Comparison of ENCODE assay signal across 41 mouse cellular contexts in the genomic region with DNA sequence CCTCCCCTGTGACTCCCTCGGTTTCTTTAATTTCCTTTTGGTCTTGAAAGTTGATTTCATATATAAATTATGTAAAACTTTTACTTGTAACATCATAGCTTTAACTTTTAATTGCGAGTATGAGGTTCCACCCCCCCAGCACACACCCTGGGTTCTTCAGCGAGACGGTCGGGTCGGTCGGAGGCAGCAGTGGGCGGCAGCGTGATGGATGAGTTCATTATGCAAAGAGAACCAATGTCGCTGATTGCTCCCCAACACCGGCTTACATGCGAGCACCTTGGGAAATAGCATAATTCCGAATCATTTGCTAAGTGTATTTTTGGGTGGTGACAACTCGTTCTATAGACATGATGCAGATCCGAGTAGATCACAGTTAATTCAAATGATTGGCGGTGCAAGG. TPM values are rescaled to one million over a fixed set of nuclear protein-coding genes. Genes with fewer than 3 reads are reported as not detected.
"Had no signal": no experiment of that assay in that cellular context is flagged by ENCODE, and none has a peak within 500 bp of the region (broad histone marks: within the 10 kb centered on the region; RNA-seq: fewer than 3 reads in every experiment).

No protein-coding gene starts in this region.

- ATAC-seq: liver, embryonic 12.5 days; liver, postnatal 0 days; lung, postnatal 0 days; midbrain, embryonic 13.5 days; midbrain, embryonic 15.5 days; midbrain, embryonic 16.5 days had no signal

- H3K9me3 ChIP-seq: limb, embryonic 10.5 days; limb, embryonic 12.5 days; limb, embryonic 13.5 days; liver, embryonic 12.5 days; liver, embryonic 13.5 days; liver, embryonic 15.5 days; lung, embryonic 15.5 days; midbrain, embryonic 10.5 days; midbrain, embryonic 12.5 days; midbrain, embryonic 13.5 days; midbrain, embryonic 15.5 days had no signal

- H3K9ac ChIP-seq: limb, embryonic 12.5 days; limb, embryonic 13.5 days; limb, embryonic 15.5 days; liver, embryonic 12.5 days; liver, embryonic 13.5 days; liver, embryonic 14.5 days; liver, embryonic 15.5 days; liver, postnatal 0 days; lung, embryonic 14.5 days; lung, embryonic 15.5 days; midbrain, embryonic 12.5 days; midbrain, embryonic 13.5 days; midbrain, embryonic 15.5 days had no signal

- H3K4me2 ChIP-seq: limb, embryonic 12.5 days; limb, embryonic 13.5 days; limb, embryonic 15.5 days; liver, embryonic 11.5 days; liver, embryonic 12.5 days; liver, embryonic 13.5 days; liver, embryonic 15.5 days; lung, embryonic 14.5 days; lung, embryonic 15.5 days; midbrain, embryonic 11.5 days; midbrain, embryonic 12.5 days; midbrain, embryonic 13.5 days; midbrain, embryonic 15.5 days had no signal

- H3K4me1 ChIP-seq: midbrain, embryonic 12.5 days; midbrain, embryonic 15.5 days had no signal

- H3K4me3 ChIP-seq: limb, embryonic 10.5 days; limb, embryonic 12.5 days; limb, embryonic 13.5 days; limb, embryonic 15.5 days; liver, embryonic 12.5 days; liver, embryonic 13.5 days; liver, embryonic 15.5 days; lung, embryonic 15.5 days; megakaryocyte, embryonic 14.5 days; midbrain, embryonic 10.5 days; midbrain, embryonic 12.5 days; midbrain, embryonic 13.5 days; midbrain, embryonic 15.5 days; myocyte had no signal

- H3K27ac ChIP-seq: limb, embryonic 10.5 days; limb, embryonic 13.5 days; limb, embryonic 15.5 days; liver, embryonic 12.5 days; liver, embryonic 13.5 days; liver, embryonic 14.5 days; liver, embryonic 15.5 days; lung, embryonic 15.5 days; macrophage; midbrain, embryonic 10.5 days; midbrain, embryonic 12.5 days; midbrain, embryonic 13.5 days; midbrain, embryonic 15.5 days had no signal

- H3K27me3 ChIP-seq: limb, embryonic 12.5 days; limb, embryonic 13.5 days; limb, embryonic 15.5 days; liver, embryonic 12.5 days; liver, embryonic 13.5 days; liver, embryonic 15.5 days; lung, embryonic 15.5 days; megakaryocyte, embryonic 14.5 days; midbrain, embryonic 12.5 days; midbrain, embryonic 13.5 days; midbrain, embryonic 15.5 days had no signal

- DNase-seq: left cerebral cortex, postnatal 4 days; liver; liver, embryonic 13.5 days; liver, postnatal 0 days; lung, adult 18-20 months; lung, adult 2 months; lung, embryonic 14.5 days; lung, postnatal 10 days; lung, postnatal 14 days; lung, postnatal 36 days; lung, postnatal 4 days; midbrain, embryonic 14.5 days had no signal

RNA-seq across cellular contexts. Expression of gene Mrln, which starts 50.7 kb away (rescaled TPM):
- total RNA-seq: left cerebral cortex, adult 8-10 months; left cerebral cortex, postnatal 10 days; left cerebral cortex, postnatal 14 days; left cerebral cortex, postnatal 25 days; left cerebral cortex, postnatal 36 days; liver, adult 2 months; megakaryocyte progenitor cell, adult 5-6 weeks; megakaryocyte, adult 5-6 weeks; megakaryocyte-erythroid progenitor cell, adult 5-6 weeks; monocyte, adult 5-6 weeks had no signal
- polyA plus RNA-seq: liver, adult 2 months; lung, embryonic 14.5 days; lung, embryonic 15.5 days; macrophage; midbrain, embryonic 11.5 days; midbrain, embryonic 13.5 days; midbrain, embryonic 14.5 days; midbrain, embryonic 16.5 days had no signal
